Mouse (Mus musculus) kidney, embryonic 15.5 days (tissue): ENCODE results near the gene Cfap36. TPM values are rescaled to one million over a fixed set of nuclear protein-coding genes. Genes with fewer than 3 reads are reported as not detected.

Experiments
- ATAC-seq: fragments of 200-750 bp; cut with Nextera tagmentation; replicated peaks from 2 replicates; pipeline ENCODE4 v1.8.0; 2017; ENCODE audit warnings: moderate TSS enrichment; ENCODE audit not compliant: low FRiP score
- H3K27ac ChIP-seq: fragments of 300-500 bp; sonication (generic); 2 replicates; pipeline ENCODE4 v1.5.1; 2015; ENCODE audit warnings: mild to moderate bottlenecking, inconsistent platforms
- H3K27me3 ChIP-seq: fragments of 300-500 bp; sonication (generic); 2 replicates; pipeline ENCODE4 v1.6.1; 2015; ENCODE audit warnings: inconsistent platforms
- H3K36me3 ChIP-seq: fragments of 300-500 bp; sonication (generic); 2 replicates; pipeline ENCODE4 v1.6.1; 2015; ENCODE audit warnings: inconsistent platforms
- H3K4me1 ChIP-seq: fragments of 300-500 bp; sonication (generic); 2 replicates; pipeline ENCODE4 v1.6.1; 2015; ENCODE audit warnings: inconsistent platforms
- H3K4me2 ChIP-seq: fragments of 300-500 bp; sonication (generic); 2 replicates; pipeline ENCODE4 v1.6.1; 2015; ENCODE audit warnings: moderate library complexity, mild to moderate bottlenecking, inconsistent platforms
- H3K4me3 ChIP-seq: fragments of 300-500 bp; sonication (generic); replicated peaks from 2 replicates; pipeline ENCODE4 v1.5.1; 2015; ENCODE audit warnings: mild to moderate bottlenecking, inconsistent platforms
- H3K9ac ChIP-seq: fragments of 300-500 bp; sonication (generic); 2 replicates; pipeline ENCODE4 v1.6.1; 2015; ENCODE audit warnings: mild to moderate bottlenecking, inconsistent platforms
- H3K9me3 ChIP-seq: fragments of 300-500 bp; sonication (generic); replicated peaks from 2 replicates; pipeline ENCODE4 v1.6.1; 2016; ENCODE audit warnings: inconsistent platforms
- WGBS: fragments of 180-500 bp; shearing (Covaris S2); methylation state at CpG from one replicate; pipeline ENCODE4 v1.1.7; 2015; ENCODE audit warnings: mixed read lengths; 5-methylcytosine and 5-hydroxymethylcytosine counted together
- polyA plus RNA-seq: library from polyadenylated mRNA; unstranded; fragments of >200 nt; fragmentation: Nextera tagmentation; extraction: Ambion mirVana; gene quantifications from 2 replicates; pipeline ENCODE4 v1.2.1, GENCODE M21; 2015

The Cfap36 gene
- polyA plus RNA-seq, 1 experiment from 2014 or later = 64.8 TPM

- Histone ChIP-seq H3K9ac (peak overlapping the region; percentile 98), H3K36me3 (peaks cover 1% of the 10 kb centered on the region; the same call in 1 of the 2 replicates), H3K4me3 (peak overlapping the region; percentile 96), H3K4me1 (peaks cover 12% of the 10 kb centered on the region), H3K27me3 (no peaks in the 10 kb centered on the region), H3K4me2 (peak overlapping the region; percentile 92), H3K9me3 (no peaks in the 10 kb centered on the region), H3K27ac (peak overlapping the region; percentile 98)
- no peak; the same call in 1 of the 2 replicates for ATAC-seq
- WGBS = 5% methylated on average over 13 of the region's 13 CpGs
These were observed 73.3 kb downstream of the Cfap36 start for GRCm38 (mm10) chr11:29173706-29174436.

- Histone ChIP-seq H3K27me3 (no peaks in the 10 kb centered on the region), H3K4me2 (peak overlapping the region; percentile 92), H3K4me1 (peaks cover 12% of the 10 kb centered on the region), H3K36me3 (no peaks in the 10 kb centered on the region), H3K27ac (peak overlapping the region; percentile 98), H3K9ac (peak overlapping the region; percentile 98), H3K9me3 (no peaks in the 10 kb centered on the region), H3K4me3 (peak overlapping the region; percentile 96)
- WGBS = 0% methylated on average over 38 of the region's 38 CpGs
- ATAC-seq = peak; percentile 73
These were observed 74.0 kb downstream of the Cfap36 start for GRCm38 (mm10) chr11:29173125-29173631.

- Histone ChIP-seq H3K4me3 (peak within 1 kb of the TSS; percentile 96), H3K27me3 (no peaks in the 10 kb centered on the region), H3K9ac (peak within 1 kb of the TSS; percentile 98), H3K9me3 (no peaks in the 10 kb centered on the region), H3K4me1 (peaks cover 12% of the 10 kb centered on the region), H3K36me3 (no peaks in the 10 kb centered on the region), H3K4me2 (peak within 1 kb of the TSS; percentile 92), H3K27ac (peak within 1 kb of the TSS; percentile 98)
- under 1% methylated on average over 50 of the region's 50 CpGs for WGBS
- peak; percentile 97 for ATAC-seq
These were observed 74.6 kb downstream of the Cfap36 start, which contains the start of gene Ppp4r3b for GRCm38 (mm10) chr11:29172563-29173124. Ppp4r3b (plus strand) TSS chr11:29172890.

- H3K9me3 ChIP-seq = no peaks in the 10 kb centered on the region
- peak overlapping the region; percentile 98 for H3K27ac ChIP-seq
- peaks cover 12% of the 10 kb centered on the region for H3K4me1 ChIP-seq
- H3K27me3 ChIP-seq = no peaks in the 10 kb centered on the region
- peak overlapping the region; percentile 92 for H3K4me2 ChIP-seq
- H3K4me3 ChIP-seq = peak overlapping the region; percentile 96
- peak overlapping the region; percentile 98 for H3K9ac ChIP-seq
- under 1% methylated on average over 34 of the region's 34 CpGs for WGBS
- peak; percentile 43 for ATAC-seq
- no peaks in the 10 kb centered on the region for H3K36me3 ChIP-seq
These were observed 75.2 kb downstream of the Cfap36 start for GRCm38 (mm10) chr11:29171959-29172391.

Other genes starting within 250 kb of the Cfap36 start
- gene Pnpt1, start 116.7 kb downstream of the Cfap36 start, polyA plus RNA-seq = 45.4 and 49.5 TPM in 2 replicates
- 89.5 and 92.2 TPM in 2 replicates for gene Ppp4r3b, start 74.5 kb downstream of the Cfap36 start, polyA plus RNA-seq
- 28.9 and 31.5 TPM in 2 replicates for gene Ccdc88a, start 126.2 kb upstream of the Cfap36 start, polyA plus RNA-seq